Mouse (Mus musculus): ENCODE measurements around the gene Ccdc78. TPM values are rescaled to one million over a fixed set of nuclear protein-coding genes. Genes with fewer than 3 reads are reported as not detected.
"Not testable (repeated sequence)": the region's sequence is repeated elsewhere in the genome, so short reads cannot be mapped to it uniquely, and the experiment has no call there.

The Ccdc78 gene
- total RNA-seq, 2 experiments from 2014 or later: not detected

- no peak for DNase-seq (ENCODE audit: low spot score in 2 of 2)
Observed at GRCm38 (mm10) chr17:25781339-25781738, 5.0 kb upstream of the Ccdc78 start.

- DNase-seq (ENCODE audit: low spot score in 2 of 2): no peak
Observed at GRCm38 (mm10) chr17:25783086-25783485, 3.3 kb upstream of the Ccdc78 start.

GRCm38 (mm10) chr17:25783861-25784574 lies 2.4 kb upstream of the Ccdc78 start:
- no peak for DNase-seq (ENCODE audit: low spot score in 2 of 2)

- DNase-seq (ENCODE audit: low spot score in 2 of 2): peak; percentile 88 to 97
Observed at GRCm38 (mm10) chr17:25785281-25785745, 1.1 kb upstream of the Ccdc78 start, which contains the start of gene Haghl. Haghl (minus strand) TSS chr17:25785673.

- DNase-seq (ENCODE audit: low spot score in 2 of 2): no peak
Observed at GRCm38 (mm10) chr17:25786781-25787504, 563 bp downstream of the Ccdc78 start.

GRCm38 (mm10) chr17:25791320-25791842 lies 5.0 kb downstream of the Ccdc78 start:
- DNase-seq (ENCODE audit: low spot score in 2 of 2): no peak

GRCm38 (mm10) chr17:25791843-25792527 lies 5.6 kb downstream of the Ccdc78 start:
- DNase-seq (ENCODE audit: low spot score in 2 of 2): peak; percentile 64 to 85

- peak; percentile 68 to 83 for DNase-seq (ENCODE audit: low spot score in 2 of 2)
Observed at GRCm38 (mm10) chr17:25792615-25793014, 6.2 kb downstream of the Ccdc78 start, which contains the start of gene Fam173a. Fam173a (minus strand) TSS chr17:25792901.

GRCm38 (mm10) chr17:25794197-25794596 lies 7.8 kb downstream of the Ccdc78 start:
- DNase-seq (ENCODE audit: low spot score in 2 of 2): no peak

- no peak for DNase-seq (ENCODE audit: low spot score in 2 of 2)
Observed at GRCm38 (mm10) chr17:25794998-25795397, 8.6 kb downstream of the Ccdc78 start.

GRCm38 (mm10) chr17:25795609-25796092 lies 9.3 kb downstream of the Ccdc78 start, which contains the start of gene AC134908.4:
AC134908.4 (minus strand) TSS chr17:25795659.
- DNase-seq (ENCODE audit: low spot score in 2 of 2): no peak

GRCm38 (mm10) chr17:25796211-25796771 lies 9.9 kb downstream of the Ccdc78 start:
- peak in 1 of 2 experiments; percentile 41 for DNase-seq (ENCODE audit: low spot score in 2 of 2)

- peak; percentile 84 to 90 for DNase-seq (ENCODE audit: low spot score in 2 of 2)
Observed at GRCm38 (mm10) chr17:25796951-25797369, 10.6 kb downstream of the Ccdc78 start, which contains the start of gene Metrn. Metrn (minus strand) TSS chr17:25797136.

- DNase-seq (ENCODE audit: low spot score in 2 of 2): no peak
Observed at GRCm38 (mm10) chr17:25801029-25801428, 14.6 kb downstream of the Ccdc78 start.

GRCm38 (mm10) chr17:25802825-25803517 lies 16.6 kb downstream of the Ccdc78 start:
- no peak for DNase-seq (ENCODE audit: low spot score in 2 of 2)

GRCm38 (mm10) chr17:25806507-25806906 lies 20.1 kb downstream of the Ccdc78 start:
- DNase-seq (ENCODE audit: low spot score in 2 of 2): no peak

- not testable (repeated sequence) for DNase-seq (ENCODE audit: low spot score in 2 of 2)
Observed at GRCm38 (mm10) chr17:25807452-25807851, 21.1 kb downstream of the Ccdc78 start.

- no peak for DNase-seq (ENCODE audit: low spot score in 2 of 2)
Observed at GRCm38 (mm10) chr17:25808028-25808427, 21.6 kb downstream of the Ccdc78 start.

- DNase-seq (ENCODE audit: low spot score in 2 of 2): peak in 1 of 2 experiments; percentile 58
Observed at GRCm38 (mm10) chr17:25808789-25809605, 22.6 kb downstream of the Ccdc78 start, which contains the start of gene Fbxl16. Fbxl16 (plus strand) TSS chr17:25809085.
